Mouse (Mus musculus) gastrocnemius, postnatal 14 days (tissue): Measurements from ENCODE around the gene Rnf215. TPM values are rescaled to one million over a fixed set of nuclear protein-coding genes. Genes with fewer than 3 reads are reported as not detected.

ENCODE experiments used
- DNase-seq: peaks from one replicate; pipeline ENCODE4 v3.0.0; 2021; ENCODE audit warnings: mixed read lengths
- intact Hi-C: fragments of 180-260 bp; cut with DNase I; formaldehyde crosslinking; loops from one replicate; pipeline ENCODE4 v1.15.1; 2025; ENCODE audit warnings: low total_unique reads
- total RNA-seq, 2 experiments: library from RNA; stranded (reverse); gene quantifications; 2 replicates each; pipeline ENCODE4 v1.2.3; 2021

The Rnf215 gene
- total RNA-seq, 2 experiments from 2014 or later: 6.3 to 8.7 TPM

DNA sequence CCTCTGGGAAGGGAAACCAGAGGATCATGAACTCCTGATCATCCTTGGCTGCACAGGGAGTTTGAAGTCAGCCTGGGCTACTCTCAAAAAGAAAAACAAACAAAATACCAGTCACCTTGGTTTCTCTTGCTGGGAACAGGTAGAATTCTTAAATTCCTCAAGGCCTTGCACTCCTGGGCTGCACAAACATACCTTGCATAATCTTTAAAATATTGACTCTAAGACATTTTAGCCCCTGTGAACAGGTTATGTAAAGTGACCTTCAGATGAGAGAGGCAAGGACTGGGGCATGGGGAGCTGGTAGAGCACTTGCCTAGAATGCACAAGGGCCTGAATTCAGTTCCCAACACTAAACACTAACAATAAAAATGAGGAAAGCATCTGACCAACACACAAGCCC, 6.5 kb downstream of the Rnf215 start:
- DNase-seq: no peak
- intact Hi-C loops: no loop called here

DNA sequence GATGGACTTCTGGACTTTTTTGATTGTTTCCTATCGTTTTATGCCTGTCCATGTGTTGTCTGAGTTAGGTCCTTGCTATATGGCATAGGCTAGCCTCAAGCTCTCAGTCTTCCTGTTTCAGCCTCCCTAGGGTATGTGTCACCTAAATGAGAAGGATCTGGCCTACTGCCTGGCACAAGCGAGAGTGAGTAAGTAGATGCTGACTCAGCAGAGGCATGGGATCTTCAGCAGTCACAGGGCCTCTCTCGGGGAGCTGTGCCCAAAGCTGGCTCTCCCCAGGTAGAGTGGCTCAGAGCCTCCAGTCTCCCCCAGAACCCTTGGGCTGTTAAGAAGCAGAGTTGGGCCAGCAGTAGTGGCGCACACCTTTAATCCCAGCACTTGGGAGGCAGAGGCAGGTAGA, 7.3 kb downstream of the Rnf215 start:
- intact Hi-C loops: no loop called here
- no peak for DNase-seq

DNA sequence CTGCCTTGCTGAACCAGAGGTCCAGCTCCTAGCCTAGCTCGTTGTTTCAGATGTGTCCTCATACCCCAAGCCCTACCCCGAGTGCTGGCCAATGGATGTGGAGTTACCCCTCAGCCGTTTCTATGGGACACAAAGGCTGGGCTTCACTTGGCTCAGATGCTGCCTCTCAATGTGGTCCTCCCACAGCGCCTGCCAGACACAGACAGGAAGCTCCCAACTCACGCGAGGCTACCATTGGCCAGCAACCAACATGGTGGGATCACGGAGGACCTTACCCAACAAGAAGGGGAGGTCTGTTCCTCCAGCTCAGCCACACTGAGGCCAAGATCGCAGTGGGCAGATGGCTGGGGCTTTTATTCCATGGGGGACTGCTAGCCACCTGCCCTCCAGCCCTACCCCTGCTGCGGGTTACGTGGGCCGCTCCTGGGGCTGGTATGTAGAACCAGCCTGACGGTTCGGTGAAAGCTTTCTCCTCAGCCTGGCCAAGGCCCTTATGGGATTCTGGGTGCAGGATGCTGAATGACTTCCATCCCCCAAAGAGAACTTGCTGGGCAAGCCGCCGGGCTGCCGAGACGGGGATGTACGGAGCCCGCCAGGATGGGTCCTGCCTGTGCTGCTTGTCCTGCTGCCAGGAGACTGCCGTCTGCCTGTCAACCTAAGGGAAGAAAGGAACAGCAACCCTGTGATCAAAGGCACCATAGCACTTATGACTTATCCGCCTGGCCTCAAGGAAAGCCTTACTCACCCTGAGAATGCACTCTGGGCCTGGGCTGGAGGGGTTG, 8.5 kb downstream of the Rnf215 start:
- DNase-seq: no peak
- intact Hi-C loops: no loop called here

DNA sequence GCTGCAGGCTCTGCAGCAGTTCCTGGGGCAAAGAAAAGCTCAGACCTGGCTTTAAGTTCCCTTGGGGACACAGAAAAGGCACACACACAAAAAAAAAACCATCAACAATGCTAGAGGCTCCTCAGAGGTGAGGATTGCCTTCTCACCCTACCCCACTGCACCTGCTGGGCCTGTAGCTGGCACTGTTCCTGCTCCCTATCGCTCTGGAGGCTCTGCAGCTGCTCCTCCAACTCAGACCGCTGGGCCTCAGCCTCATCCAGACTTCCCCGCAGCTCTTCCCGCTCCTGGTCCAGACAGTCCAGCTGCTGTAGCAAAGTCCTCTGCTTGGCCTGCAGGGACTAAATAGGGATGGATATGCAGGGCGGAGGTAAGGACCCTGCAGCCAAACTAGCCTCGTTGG, 11.4 kb downstream of the Rnf215 start:
- intact Hi-C loops: no loop called here
- DNase-seq: peak; percentile 28

DNA sequence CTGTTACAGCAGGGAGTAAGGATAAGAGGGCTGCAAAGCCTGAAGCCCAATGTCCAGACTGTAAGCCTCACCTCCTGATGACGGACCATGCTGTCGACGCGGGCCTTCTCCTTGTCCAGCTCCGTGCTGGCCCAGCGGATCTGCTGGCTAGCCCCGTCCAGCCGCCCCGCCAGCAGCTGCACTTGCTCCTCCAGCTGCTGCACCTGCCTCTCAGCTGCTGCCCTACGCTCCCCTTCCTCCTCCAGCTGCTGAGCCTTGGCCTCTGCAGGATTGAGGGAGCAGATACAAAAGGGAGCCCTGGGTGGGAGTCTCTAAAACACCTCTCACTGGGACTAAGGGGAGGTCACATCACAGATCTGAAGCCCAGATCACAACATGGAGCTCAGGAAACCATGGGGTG, 12.1 kb downstream of the Rnf215 start:
- intact Hi-C loops: no loop called here
- DNase-seq: peak; percentile 29

DNA sequence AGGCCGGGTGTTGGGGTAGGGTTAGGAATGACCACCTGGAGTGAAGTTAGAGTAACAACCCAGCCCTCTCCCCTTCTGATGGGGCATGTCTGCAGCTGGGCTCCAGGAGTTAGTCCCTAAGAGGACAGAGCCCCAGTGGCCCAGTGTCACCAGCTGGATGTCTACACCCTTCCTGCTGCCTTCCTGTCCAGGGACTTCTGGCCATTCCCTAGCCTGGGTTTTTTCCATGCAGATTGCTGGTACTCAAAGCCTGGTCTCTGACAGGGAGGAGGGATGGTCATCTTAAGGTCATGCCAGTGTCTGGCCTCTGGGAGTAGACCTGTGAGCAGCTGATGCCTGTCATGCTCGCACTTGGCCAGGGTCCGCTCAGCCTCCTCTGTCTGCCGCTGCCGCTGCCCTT, 13.1 kb downstream of the Rnf215 start:
- no peak for DNase-seq
- intact Hi-C loops: no loop called here

DNA sequence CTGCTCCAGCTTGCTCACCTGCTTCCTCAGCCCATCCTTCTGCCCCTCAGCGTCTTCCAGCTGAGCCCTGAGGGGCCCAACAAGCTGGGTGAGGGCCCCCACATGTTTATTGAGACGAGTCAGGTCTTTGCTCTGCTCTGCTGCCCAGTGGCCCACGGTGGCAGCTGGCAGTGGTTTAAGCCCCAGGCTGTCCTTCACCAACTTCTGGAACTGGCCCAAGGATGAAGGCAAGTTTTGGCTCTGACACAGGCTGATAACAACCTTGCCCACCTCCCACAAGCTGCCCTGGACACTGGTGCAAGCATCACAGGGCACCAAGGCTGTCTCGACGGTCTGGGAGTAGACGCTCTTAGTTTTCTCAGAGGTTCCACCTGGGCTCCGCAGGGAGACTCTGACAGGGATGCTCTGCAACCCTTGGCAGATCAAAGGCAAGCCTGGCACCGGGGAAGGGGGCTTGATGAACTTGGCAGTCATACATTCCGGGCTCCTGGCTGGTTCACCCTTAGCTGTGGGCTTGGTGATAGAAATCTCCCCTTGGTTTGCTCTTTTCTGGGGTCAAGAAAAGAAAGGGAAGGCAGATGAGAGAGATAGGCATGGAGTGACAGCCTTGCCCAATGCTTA, 13.6 kb downstream of the Rnf215 start:
- no peak for DNase-seq
- intact Hi-C loops: no loop called here

DNA sequence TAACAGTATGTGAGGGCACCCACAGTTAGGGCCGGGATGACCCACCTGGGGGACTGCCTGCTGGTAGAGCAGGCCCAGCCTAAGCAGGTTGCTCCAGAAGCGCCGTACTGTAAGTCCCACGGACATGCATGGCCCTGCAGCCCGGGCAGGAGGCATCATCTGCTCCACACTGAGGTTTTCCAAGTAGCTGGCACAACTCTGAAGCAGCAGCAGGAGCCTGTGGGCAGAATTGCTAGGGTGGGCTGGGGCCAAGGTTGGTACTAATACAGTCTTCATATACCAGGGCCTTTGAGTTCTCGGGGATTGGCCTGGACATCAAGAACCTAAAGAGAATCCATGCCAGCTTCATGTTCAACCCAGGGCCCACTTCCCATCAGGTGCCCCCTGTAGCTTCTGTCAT, 14.9 kb downstream of the Rnf215 start:
- DNase-seq: no peak
- intact Hi-C loops: no loop called here

DNA sequence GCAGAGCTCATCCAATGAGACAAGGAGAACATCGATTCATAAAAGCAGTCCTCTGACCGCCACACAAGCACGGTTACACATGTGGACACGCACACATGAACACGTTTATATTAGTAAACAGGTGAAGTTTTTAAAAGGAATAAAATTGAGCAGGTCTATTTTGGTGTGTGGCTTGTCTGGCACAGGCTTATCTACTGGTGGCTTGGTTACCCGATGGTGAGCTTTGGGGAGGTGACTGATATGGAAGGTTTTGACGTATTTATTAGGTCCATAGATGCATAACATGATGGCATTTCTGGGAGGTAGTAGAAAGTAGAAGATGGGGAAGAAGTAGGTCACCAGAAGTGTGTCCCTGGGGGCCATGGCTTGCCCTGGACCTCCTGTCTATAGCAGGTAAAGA, 18.7 kb downstream of the Rnf215 start:
- no peak for DNase-seq
- intact Hi-C loops: no loop called here

DNA sequence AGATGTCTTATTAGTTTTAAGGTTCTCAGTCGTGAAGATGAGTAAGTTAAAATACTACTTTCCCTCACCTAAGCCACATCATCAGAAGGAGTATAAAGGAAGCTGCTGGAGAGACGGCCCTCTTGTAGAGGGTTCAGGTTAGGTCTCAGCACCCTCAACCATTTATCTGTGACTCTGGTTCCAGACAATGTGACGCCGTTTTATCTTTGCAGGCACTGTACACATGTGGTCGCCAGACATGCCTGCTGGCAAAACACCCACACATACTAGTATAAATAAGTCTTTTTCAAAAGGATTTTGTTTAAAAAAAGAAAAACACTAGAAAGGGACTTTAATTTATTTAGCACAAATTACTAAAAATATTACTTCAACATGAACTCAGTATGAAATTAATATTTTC, 20.6 kb downstream of the Rnf215 start:
- DNase-seq: no peak
- intact Hi-C loops: no loop called here

DNA sequence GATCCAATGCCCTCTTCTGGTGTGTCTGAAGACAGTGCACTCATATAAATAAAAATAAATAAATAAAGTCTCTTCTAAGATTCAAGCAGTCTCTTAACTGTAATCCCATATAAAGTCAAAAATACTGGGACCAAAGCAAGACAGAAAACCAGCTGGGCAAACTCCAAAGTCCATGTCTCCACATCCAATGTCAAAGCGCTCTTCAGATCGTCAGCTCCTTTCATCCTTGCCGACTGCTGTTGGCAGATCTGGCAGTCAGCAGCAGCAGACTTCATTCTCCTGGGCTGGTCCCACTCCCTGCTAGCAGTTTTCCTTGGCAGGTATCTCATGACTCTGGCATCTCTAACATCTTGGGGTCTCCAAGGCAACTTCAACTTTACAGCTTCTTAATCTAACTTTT, 23.7 kb downstream of the Rnf215 start:
- intact Hi-C loops: no loop called here

DNA sequence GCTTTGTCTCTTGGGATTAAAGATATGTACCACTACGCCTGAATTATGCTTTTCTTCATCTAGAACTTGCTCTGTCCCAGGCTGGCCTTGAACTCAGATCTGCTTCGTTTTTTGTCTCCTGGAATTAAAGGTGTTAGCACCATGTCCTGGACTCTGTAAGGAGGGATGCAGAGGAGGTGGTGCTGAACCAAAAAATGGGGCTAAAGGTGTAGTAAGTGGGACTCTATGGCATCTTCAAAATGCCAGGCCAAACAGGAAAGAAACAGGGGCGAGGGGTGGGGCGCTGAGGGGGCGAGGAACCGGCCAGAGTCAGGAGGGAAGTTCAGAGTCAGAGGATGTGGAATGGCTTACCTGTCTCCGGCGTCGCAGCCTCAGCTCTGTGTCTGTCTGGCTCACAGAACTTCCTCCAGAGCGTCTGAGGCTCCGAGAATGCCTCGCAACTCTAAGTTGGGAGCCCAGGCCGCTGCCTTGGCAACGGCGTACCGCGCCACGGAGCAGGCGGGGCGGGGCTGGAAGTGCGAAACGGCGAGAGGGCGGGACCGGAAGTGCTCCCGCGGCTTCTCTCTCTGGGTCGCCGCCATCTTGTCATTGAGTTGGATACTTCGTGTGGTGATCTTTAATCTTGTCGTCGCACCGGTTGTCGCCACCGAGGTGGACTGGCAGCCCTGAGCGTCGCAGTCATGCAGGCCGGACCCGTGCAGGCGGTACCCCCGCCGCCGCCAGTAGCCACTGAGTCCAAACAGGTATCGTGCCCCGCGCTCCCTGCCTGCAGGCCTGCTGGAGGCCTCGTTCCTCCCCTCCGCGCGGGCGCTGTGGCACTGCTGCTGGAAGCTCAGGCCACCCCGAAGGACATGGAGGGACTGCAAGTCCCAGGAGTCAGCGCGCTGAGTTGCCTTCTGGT, 25.1 kb downstream of the Rnf215 start, which contains the start of the genes Ccdc157 and Sf3a1:
Ccdc157 (minus strand) TSS at position 486 of the 901 bp plus-strand sequence.
Sf3a1 (plus strand) TSS at position 543 of the 901 bp plus-strand sequence.
- peak; percentile 95 for DNase-seq
- intact Hi-C loops: no loop called here

More for the DNA sequence above, 23.7 kb downstream of the Rnf215 start:
- DNase-seq: no peak

DNA sequence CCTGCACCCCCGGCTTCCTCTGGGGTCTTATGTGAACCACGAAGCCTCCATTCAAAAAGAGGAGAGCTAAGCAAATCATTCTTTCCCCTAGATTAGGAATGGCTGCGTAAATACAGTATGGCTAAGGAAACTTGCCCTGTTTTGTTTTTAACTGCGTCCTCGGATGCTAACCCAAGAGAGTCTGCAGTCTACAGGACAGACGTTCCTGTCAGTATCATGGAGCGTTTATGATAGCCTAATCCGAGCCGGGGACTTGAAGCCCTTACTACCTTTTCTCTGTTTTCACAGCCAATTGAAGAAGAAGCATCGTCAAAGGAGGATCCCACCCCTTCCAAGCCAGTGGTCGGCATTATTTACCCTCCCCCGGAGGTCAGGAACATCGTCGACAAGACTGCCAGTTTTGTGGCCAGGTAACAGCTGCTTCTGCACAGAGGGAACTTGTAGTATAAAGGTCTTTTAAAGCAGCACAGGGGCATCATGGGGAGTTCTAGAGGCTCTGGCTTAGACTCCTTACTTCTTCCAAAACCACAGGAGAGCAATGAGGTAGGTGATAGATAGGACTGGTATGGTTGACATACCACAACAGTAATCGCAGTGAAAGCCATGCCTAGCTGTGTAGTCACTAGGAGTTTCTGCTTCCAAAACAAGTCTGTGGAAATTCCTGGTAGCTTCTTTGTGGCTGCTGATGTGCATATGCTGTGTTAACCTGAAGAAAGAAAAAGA, 25.9 kb downstream of the Rnf215 start:
- intact Hi-C loops: no loop called here
- no peak for DNase-seq

DNA sequence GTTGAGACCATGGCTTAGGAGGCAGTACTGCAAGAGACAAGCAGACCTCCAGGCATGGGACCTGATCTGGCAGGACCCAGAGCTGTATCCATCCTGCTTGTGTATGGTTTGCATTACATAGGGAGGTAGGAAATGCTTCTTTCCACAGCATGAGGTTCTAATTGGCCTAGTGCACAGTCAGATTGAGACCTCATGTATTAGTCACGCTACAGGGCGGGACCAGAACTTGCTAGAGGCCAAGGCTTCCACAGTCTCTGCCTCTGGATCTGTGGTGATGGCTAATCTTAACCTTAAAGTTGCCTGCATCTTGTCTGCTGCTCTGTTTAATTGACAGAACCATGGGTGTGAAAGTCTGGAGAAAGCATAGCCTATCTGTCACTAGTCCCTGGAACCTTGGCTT, 29.7 kb downstream of the Rnf215 start:
- no peak for DNase-seq
- intact Hi-C loops: no loop called here

DNA sequence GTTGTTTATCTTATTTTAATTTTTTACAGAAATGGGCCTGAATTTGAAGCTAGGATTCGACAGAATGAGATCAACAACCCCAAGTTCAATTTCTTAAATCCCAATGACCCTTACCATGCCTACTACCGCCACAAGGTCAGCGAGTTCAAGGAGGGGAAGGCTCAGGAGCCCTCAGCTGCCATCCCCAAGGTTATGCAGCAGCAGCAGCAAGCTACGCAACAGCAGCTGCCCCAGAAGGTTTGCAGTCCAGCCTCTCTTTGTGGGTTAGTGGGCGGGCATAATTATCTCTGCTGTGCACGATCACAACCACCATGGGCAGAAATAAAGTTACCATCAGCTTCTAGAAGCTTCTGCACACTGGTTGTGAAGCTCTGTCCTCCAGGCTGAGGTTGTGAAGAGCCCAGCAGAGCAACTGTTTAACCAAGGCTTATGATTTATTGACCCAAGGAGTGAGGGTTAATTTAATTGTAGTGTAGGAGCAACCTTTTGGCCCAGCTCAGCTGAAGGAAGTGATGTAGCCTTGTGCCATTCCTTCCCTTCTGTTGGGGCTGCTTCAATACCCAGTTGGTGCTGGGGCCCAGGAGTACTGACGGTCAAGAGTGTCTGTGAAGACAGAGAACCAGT, 31.6 kb downstream of the Rnf215 start:
- DNase-seq: no peak
- intact Hi-C loops: no loop called here

DNA sequence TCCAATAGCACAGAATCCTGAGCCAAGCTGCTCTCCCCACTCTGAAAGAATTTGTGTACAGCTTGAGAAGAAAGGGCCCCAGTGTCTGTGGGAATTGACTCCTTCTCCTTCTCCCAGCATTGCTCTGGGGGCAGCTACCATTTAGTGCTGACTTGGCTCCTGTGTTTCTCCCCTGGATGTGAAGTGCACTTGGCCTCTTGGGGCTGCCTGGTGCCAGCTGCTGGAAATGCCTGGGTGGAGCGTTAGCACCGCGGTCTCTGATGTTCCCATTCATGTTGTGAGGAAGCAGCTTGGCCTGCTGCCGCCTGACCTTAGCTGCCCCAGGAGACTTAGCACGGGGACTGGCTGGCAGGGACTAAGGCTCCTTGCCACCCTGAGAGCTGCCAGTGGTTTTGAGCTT, 39.6 kb downstream of the Rnf215 start:
- DNase-seq: peak; percentile 82
- intact Hi-C loops: no loop called here

DNA sequence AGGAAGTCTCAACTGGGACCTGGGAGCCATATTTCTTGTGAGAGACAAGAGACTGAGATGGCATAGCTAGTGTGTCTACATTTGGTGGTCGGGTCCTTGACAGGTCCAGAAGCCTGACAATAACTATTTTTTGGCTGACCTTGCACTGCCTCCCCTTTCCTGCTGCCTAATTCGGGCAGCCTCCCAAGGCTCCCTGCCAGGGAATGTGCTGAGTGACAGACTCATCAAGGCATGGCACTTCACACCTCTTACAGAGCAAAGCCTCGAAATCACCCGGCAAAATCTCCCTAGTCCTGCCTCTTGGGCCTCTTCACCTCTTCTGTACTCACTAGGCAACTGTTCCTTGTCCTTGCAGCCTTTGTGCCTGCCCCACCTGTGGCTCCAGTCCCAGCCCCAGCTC, 42.7 kb downstream of the Rnf215 start:
- intact Hi-C loops: no loop called here
- DNase-seq: peak; percentile 38

DNA sequence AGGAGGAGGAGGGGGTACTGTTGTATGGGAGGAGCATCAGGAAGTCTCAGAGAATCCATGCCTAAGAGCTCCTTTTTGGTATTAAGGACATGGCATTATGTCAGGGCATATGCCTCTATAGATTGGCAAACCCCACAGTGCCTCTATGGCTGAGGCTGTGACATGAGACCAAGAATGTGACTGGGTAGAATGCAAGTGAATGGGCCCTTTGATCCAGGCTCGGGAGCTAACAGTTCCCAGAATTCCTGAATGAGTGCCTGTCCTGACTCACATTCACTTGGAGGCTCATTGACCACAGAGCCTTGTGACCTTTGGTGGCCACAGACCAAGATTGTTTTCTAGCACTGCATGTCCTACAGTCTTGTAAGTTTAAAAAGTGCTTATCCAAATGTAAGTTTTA, 47.1 kb downstream of the Rnf215 start:
- no peak for DNase-seq
- intact Hi-C loops: no loop called here

DNA sequence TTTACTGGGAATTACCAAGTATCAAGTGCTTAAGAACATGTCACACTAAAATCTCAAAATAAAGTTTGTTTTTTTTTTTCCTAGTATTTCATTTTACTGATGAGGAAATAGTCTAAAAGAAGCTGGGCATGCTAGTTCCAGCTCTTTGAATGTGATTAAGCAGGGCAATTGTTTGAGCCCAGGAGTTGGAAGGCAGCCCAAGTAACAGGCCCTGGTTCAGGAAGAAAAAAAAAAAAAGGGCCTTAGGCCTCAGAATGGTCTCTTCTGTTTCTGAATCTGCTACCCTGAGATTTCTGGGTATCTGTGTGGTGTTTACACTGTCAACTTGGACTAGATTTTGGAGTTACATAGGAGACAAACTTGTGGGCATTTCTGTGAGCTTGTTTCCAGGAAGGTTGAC, 48.5 kb downstream of the Rnf215 start:
- DNase-seq: no peak
- intact Hi-C loops: no loop called here
